Mouse (Mus musculus): ENCODE data around the gene Rsg1. TPM values are rescaled to one million over a fixed set of nuclear protein-coding genes. Genes with fewer than 3 reads are reported as not detected.
A peak's percentile ranks its signal among the peaks of the same experiment; 100 is the strongest.

Rsg1 gene
- polyA plus RNA-seq, 1 experiment from 2014 or later: 10.9 TPM

DNA sequence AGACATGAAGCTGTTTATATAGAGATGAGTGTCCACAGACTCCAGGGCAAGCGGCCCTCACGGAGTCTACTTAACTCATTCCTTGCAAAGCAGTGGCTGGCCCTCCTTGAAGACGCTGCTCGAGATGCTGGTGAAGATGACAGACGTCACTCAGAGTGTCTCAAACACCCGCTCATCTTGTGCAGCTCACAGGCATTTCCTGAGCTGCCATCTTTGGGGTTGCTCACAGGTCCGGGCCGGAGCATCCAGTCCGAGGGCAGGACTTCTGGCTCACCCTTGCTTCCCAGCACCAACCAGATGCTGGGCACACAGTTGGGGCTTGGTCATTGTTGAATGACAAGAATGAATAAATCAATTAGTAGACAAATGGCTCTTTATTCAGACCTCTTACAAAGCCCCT lies 864 bp upstream of the Rsg1 start:
- no peak overlapping the region for H3K4me2 ChIP-seq
- peak overlapping the region; percentile 77; the same call in 1 of the 2 replicates for H3K27ac ChIP-seq (replicated peaks)
- no peaks in the 10 kb centered on the region for H3K36me3 ChIP-seq
- H3K9me3 ChIP-seq: no peaks in the 10 kb centered on the region
- H3K4me3 ChIP-seq: no peak overlapping the region
- ATAC-seq (ENCODE audit: low FRiP score, low read depth): no peak
- no peaks in the 10 kb centered on the region for H3K27me3 ChIP-seq
- H3K4me1 ChIP-seq (replicated peaks): peaks cover 18% of the 10 kb centered on the region
- H3K9ac ChIP-seq: no peak overlapping the region
- 77% methylated on average over 9 of the region's 9 CpGs for WGBS

DNA sequence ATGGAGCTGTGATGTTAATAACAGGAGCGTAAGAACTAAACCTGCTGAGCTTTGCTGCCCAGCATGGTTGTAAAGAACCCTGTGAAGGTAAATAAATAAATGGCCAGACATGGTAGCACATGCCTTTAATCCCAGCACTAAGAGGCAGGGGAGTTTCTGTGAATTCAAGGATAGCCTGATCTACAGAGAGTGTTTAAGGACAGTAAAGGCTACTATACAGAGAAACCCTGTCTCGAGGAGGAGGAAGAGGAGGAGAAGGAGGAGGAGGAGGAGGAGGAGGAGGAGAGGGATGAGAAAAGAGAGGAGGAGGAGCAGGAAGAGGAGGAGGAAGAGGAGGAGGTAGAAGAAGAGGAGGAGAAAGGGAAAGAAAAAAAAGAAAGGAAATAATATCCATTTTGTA lies 414 bp upstream of the Rsg1 start:
- H3K9me3 ChIP-seq: no peaks in the 10 kb centered on the region
- peak overlapping the region; percentile 97 for H3K4me2 ChIP-seq
- H3K4me1 ChIP-seq (replicated peaks): peaks cover 18% of the 10 kb centered on the region
- ATAC-seq (ENCODE audit: low FRiP score, low read depth): 0 out of 2 replicates have a peak, but pooled peaks have one; percentile 7
- no peaks in the 10 kb centered on the region for H3K27me3 ChIP-seq
- peak overlapping the region; percentile 77 for H3K27ac ChIP-seq (replicated peaks)
- peak overlapping the region; percentile 67 for H3K4me3 ChIP-seq
- H3K36me3 ChIP-seq: no peaks in the 10 kb centered on the region
- WGBS: 31% methylated on average over 2 of the region's 2 CpGs
- H3K9ac ChIP-seq: peak overlapping the region; percentile 76

DNA sequence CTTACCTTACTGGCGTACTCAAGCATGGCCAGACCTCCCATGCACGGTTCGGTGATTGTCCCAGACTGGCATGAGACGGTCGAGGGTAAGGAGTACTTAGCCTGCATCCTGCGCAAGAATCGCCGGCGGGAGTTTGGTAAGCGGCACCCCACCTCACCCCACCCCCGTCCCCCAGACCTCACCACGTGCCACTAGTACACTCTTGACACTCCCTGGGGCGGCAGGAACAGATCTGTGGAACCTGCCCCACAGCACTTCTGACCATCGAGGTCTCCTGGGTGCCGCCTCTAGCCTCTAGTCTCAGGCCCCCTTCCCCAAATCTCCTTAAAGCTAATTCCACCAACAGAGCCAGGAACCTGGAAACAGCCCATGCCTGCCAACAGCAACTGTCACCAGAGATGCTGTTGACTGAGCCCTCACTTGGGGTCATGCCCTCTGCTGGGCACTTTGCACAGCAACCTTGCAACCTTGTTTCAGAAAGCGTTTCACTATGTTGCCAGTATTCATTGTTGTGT lies 638 bp downstream of the Rsg1 start:
- peak overlapping the region; percentile 97 for H3K4me2 ChIP-seq
- 2% methylated on average over 16 of the region's 16 CpGs for WGBS
- peak overlapping the region; percentile 76 for H3K9ac ChIP-seq
- peaks cover 18% of the 10 kb centered on the region for H3K4me1 ChIP-seq (replicated peaks)
- H3K4me3 ChIP-seq: peak overlapping the region; percentile 67
- no peaks in the 10 kb centered on the region for H3K27me3 ChIP-seq
- peak; percentile 65 for ATAC-seq (ENCODE audit: low FRiP score, low read depth)
- peak overlapping the region; percentile 77; the same call in 1 of the 2 replicates for H3K27ac ChIP-seq (replicated peaks)
- H3K9me3 ChIP-seq: no peaks in the 10 kb centered on the region
- no peaks in the 10 kb centered on the region for H3K36me3 ChIP-seq

DNA sequence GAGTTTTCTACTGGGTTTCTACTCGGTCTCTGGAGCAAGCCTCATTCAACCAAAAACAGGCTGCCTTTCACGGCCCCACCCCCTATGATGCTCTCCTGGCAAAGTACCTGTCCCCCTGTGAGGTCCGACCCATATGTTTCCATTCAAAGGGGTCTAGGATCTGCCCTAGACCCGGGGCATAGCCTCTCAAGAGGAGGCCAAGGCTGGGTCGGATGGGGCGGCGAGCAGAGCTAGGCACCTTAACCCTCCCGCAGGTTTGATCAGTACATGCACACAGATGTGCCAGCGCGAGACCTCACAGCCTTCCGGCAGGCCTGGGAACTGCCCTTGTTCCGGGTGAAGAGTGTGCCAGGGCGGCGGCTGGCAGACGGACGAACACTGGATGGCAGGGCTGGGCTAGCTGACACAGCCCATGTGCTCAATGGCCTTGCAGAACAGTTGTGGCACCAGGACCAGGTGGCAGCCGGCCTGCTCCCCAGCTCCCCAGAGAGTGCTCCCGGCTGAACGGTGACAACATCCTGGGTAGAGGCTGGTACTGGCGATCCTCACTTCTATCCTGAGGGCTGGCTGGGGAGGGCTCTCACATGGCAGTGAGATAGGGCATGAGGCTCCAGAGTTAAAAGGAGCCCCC lies 5.9 kb downstream of the Rsg1 start:
- H3K9ac ChIP-seq: no peak overlapping the region
- H3K36me3 ChIP-seq: no peaks in the 10 kb centered on the region
- no peak overlapping the region for H3K27ac ChIP-seq (replicated peaks)
- 64% methylated on average over 20 of the region's 20 CpGs for WGBS
- no peak overlapping the region for H3K4me2 ChIP-seq
- no peaks in the 10 kb centered on the region for H3K27me3 ChIP-seq
- H3K9me3 ChIP-seq: no peaks in the 10 kb centered on the region
- H3K4me3 ChIP-seq: no peak overlapping the region
- ATAC-seq (ENCODE audit: low FRiP score, low read depth): peak; percentile 6; the same call in 1 of the 2 replicates
- peaks cover 2% of the 10 kb centered on the region for H3K4me1 ChIP-seq (replicated peaks)

DNA sequence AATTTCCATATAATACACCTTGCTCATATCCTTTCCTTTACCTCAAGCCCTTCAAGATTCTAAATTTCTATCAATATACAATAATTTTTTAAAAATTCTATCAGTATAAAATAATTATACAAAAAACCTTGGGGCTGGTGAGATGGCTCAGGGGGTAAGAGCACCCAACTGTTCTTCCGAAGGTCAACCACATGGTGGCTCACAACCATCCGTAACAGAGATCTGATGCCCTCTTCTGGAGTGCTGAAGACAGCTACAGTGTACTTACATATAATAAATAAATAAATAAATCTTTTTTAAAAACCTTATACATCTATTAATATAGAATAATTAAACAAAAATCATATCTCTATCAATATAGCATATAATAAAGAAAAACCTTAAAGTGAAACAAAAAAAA lies 8.1 kb downstream of the Rsg1 start:
- Histone ChIP-seq H3K4me1 (replicated peaks) (no peaks in the 10 kb centered on the region), H3K9ac (no peak overlapping the region), H3K36me3 (no peaks in the 10 kb centered on the region), H3K4me2 (no peak overlapping the region), H3K27me3 (no peaks in the 10 kb centered on the region), H3K4me3 (no peak overlapping the region), H3K9me3 (no peaks in the 10 kb centered on the region), H3K27ac (replicated peaks) (no peak overlapping the region)
- WGBS: 74% methylated on average over 2 of the region's 2 CpGs
- no peak for ATAC-seq (ENCODE audit: low FRiP score, low read depth)

DNA sequence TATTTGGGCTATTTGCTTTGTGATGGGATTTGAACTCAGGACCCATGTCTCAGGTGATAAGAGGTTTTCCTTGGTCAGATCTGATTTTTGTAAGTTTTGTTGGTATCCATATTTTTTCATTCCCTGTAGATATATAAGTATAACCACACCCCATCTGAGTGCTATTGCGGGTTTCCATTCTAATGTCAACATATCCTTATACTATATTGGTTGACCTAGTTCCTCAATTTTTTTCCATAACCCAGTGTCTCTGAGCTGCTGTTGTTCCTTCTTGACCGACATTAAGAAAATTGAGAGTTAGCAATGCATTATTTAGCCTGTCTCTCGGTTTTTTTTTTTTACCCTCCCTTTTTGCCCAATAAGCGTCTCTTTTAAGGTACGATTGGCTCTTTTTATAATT lies 9.0 kb downstream of the Rsg1 start:
- no peak for ATAC-seq (ENCODE audit: low FRiP score, low read depth)
- H3K4me3 ChIP-seq: no peak overlapping the region
- no peak overlapping the region for H3K4me2 ChIP-seq
- H3K27me3 ChIP-seq: no peaks in the 10 kb centered on the region
- no peak overlapping the region for H3K27ac ChIP-seq (replicated peaks)
- no peaks in the 10 kb centered on the region for H3K9me3 ChIP-seq
- no peaks in the 10 kb centered on the region for H3K4me1 ChIP-seq (replicated peaks)
- H3K36me3 ChIP-seq: no peaks in the 10 kb centered on the region
- 92% methylated on average over 5 of the region's 5 CpGs for WGBS
- H3K9ac ChIP-seq: no peak overlapping the region

DNA sequence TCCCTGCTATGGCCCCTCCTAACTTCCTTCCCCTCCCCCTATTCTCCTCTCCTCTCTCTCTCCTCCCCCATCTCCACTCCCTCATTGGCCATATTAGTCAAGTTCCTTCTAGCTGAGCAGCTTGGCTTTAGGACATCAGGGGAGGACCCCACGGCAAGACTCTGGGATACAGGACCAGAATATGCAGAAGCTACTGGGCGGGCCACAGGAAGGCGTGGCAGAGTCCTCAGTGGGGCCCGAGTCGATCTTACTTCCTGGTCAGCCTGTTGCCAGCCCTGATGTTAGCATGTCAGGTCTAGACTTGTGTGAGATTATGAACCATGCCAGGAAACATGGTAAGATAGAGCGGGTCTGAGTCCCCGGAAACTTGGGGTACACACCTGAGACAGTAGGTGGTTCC lies 14.9 kb downstream of the Rsg1 start:
- no peak overlapping the region for H3K27ac ChIP-seq (replicated peaks)
- 89% methylated on average over 7 of the region's 7 CpGs for WGBS
- H3K4me3 ChIP-seq: no peak overlapping the region
- H3K4me2 ChIP-seq: no peak overlapping the region
- no peaks in the 10 kb centered on the region for H3K27me3 ChIP-seq
- H3K9me3 ChIP-seq: no peaks in the 10 kb centered on the region
- no peak for ATAC-seq (ENCODE audit: low FRiP score, low read depth)
- H3K9ac ChIP-seq: no peak overlapping the region
- H3K36me3 ChIP-seq: no peaks in the 10 kb centered on the region
- H3K4me1 ChIP-seq (replicated peaks): no peaks in the 10 kb centered on the region

DNA sequence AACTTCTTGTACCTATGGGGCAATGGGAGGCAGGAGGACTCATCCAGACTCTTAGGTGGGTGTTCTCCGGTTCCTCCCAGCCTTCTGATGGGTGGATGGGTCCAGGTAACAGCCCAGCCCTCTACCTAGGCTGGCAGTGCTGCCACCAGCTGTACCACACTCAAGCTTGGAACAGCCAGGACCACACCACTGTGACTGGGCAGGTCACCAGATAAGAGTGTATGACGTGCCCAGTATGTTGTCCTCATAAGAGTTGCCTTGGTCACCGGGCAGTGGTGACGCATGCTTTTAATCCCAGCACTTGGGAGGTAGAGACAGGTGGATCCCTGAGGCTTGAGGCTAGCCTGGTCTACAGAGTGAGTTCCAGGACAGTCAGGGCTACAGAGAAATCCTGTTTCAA lies 19.4 kb downstream of the Rsg1 start:
- Histone ChIP-seq H3K27ac (replicated peaks) (no peak overlapping the region), H3K9me3 (no peaks in the 10 kb centered on the region), H3K4me2 (no peak overlapping the region), H3K27me3 (peaks cover 13% of the 10 kb centered on the region), H3K4me1 (replicated peaks) (no peaks in the 10 kb centered on the region), H3K9ac (no peak overlapping the region), H3K4me3 (no peak overlapping the region), H3K36me3 (no peaks in the 10 kb centered on the region)
- 87% methylated on average over 4 of the region's 4 CpGs for WGBS
- ATAC-seq (ENCODE audit: low FRiP score, low read depth): no peak

DNA sequence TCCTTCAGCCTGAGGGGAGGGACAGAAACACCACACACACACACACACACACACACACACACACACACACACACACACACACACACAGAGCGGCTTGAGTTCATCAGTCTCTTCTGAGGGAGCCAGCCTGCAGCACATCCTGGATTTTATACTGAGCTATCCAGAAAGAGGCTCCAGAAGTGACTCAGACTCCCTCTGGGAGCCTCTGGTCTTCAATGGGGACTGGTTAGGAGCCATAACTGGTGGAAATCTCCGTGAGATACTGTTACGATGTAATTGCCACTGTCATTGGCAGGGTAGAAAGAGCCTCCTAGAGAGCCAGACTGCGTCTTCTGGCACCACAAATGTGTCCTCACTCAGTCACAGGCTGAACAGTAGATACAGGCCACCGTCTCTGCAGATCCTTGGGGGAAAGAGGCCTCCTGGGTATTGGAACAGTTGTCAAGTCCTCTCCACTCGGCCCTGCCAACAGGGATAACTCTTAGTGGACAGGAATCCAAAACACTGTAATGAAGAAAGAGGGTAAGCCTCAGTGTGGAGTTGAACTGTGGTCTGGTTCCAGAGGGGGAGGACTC lies 21.9 kb downstream of the Rsg1 start:
- no peak for ATAC-seq (ENCODE audit: low FRiP score, low read depth)
- H3K36me3 ChIP-seq: no peaks in the 10 kb centered on the region
- no peak overlapping the region for H3K27ac ChIP-seq (replicated peaks)
- H3K4me1 ChIP-seq (replicated peaks): peaks cover 12% of the 10 kb centered on the region
- no peak overlapping the region for H3K4me2 ChIP-seq
- H3K9me3 ChIP-seq: no peaks in the 10 kb centered on the region
- H3K9ac ChIP-seq: no peak overlapping the region
- no peak overlapping the region for H3K4me3 ChIP-seq
- H3K27me3 ChIP-seq: peaks cover 36% of the 10 kb centered on the region
- WGBS: 73% methylated on average over 6 of the region's 6 CpGs

DNA sequence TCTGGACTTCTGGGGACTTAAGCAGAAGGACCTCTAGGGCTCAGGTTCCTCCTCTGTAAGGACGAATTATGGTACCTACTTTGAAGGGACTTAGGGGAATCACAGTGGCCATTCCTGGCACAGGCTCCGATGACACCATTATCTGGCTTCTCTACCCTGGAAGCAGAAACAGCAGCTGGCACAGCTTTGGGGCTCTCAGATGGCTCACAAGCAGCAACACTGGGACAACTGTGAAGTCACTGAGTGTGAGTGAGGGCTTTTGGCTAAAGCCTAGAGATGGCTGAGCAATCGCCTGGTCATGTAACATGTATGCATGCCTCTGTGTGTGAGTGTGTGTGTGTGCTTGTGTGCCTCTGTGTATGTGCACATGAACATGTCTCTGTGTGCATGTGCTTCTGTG lies 23.1 kb downstream of the Rsg1 start:
- 72% methylated on average over 3 of the region's 3 CpGs for WGBS
- Histone ChIP-seq H3K9ac (no peak overlapping the region), H3K4me3 (no peak overlapping the region), H3K4me1 (replicated peaks) (peaks cover 12% of the 10 kb centered on the region), H3K27ac (replicated peaks) (no peak overlapping the region), H3K27me3 (peaks cover 49% of the 10 kb centered on the region), H3K9me3 (no peaks in the 10 kb centered on the region), H3K4me2 (no peak overlapping the region), H3K36me3 (no peaks in the 10 kb centered on the region)
- ATAC-seq (ENCODE audit: low FRiP score, low read depth): no peak

DNA sequence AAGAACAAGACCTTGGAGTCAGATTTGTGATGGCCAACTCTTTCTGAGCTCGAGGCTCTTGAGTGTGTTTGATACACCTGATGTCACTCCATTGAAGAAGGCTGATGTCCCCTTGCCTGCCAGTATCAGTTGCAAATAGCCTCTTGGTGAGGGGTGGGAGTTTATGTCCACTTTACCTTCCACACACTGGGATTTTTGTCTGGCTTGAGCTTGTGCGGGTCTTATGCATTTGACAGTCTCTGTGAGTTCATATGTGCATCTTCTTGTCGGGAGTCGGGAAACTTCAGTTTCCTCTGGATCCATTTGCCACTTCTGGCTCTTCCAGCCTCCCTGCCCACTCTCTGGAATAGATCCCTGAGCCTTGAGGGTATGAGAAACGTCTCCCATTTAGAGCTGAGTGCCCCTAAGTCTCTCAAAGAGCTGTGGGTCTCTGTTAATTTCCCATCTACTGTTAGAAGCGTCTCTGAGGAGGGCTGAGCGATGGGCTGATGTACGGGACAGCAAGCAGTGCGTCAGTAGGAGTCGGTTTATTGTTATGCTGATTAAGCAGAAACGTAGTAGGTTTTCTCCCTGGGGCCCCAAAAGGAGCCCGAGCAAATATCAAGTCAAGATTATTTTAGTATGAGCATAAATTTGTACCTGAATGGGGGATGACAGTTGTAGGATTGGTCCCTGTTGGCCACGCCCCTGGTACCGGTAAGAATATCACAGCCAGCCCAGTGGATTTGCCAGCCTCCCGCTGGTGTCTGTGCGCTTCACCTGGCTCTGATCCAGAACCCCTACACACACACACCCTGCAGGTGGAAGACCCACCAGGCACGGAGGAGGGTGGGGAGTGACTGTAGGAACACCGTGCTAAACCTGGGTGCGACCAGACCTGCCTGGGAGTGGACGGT lies 25.0 kb downstream of the Rsg1 start:
- no peaks in the 10 kb centered on the region for H3K36me3 ChIP-seq
- H3K27ac ChIP-seq (replicated peaks): no peak overlapping the region
- no peak overlapping the region for H3K9ac ChIP-seq
- H3K4me3 ChIP-seq: peak overlapping the region; percentile 29
- ATAC-seq (ENCODE audit: low FRiP score, low read depth): no peak
- 6% methylated on average over 20 of the region's 20 CpGs for WGBS
- peak overlapping the region; percentile 61 for H3K4me2 ChIP-seq
- no peaks in the 10 kb centered on the region for H3K9me3 ChIP-seq
- peaks cover 56% of the 10 kb centered on the region for H3K27me3 ChIP-seq
- H3K4me1 ChIP-seq (replicated peaks): peaks cover 19% of the 10 kb centered on the region
